Comparison of ENCODE assay signal across 10 mouse cellular contexts in the genomic region with DNA sequence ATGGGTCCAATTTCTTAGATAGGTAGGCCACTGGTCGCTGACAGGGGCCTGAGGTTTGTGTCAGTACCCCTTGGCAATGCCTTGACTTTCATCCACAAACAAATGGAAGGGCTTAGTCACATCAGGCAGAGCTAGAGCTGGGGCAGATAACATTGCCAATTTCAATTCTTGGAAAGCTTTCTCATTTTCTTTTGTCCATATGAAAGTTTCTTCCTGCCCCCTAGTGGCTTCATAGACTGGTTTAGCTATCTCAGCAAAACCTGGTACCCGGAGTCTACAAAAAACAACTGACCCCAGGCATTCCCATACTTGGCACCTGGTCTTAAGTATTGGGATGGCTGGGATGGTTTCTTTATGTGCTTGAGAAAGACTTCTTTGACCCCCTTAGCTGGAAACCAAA.
DNase-seq lines count a peak whose midpoint lies in the region; ATAC-seq and TF ChIP-seq lines count a peak whose summit lies in the region.
"Had no signal": no experiment of that assay in that cellular context is flagged by ENCODE, and none has a peak within 500 bp of the region (broad histone marks: within the 10 kb centered on the region; RNA-seq: fewer than 3 reads in every experiment).

No protein-coding gene starts in this region.

- H3K9ac ChIP-seq in kidney, postnatal 0 days (ENCODE audit: low read depth, low read length), result no peak overlapping the region
- H3K9ac ChIP-seq: limb, embryonic 15.5 days had no signal

- H3K27me3 ChIP-seq in kidney, postnatal 0 days (ENCODE audit: insufficient read depth, low read length), result no peaks in the 10 kb centered on the region
- H3K27me3 ChIP-seq: limb, embryonic 15.5 days had no signal

- no peak overlapping the region for H3K4me2 ChIP-seq in kidney, postnatal 0 days (ENCODE audit: low read length)
- H3K4me2 ChIP-seq: limb, embryonic 15.5 days had no signal

- H3K9me3 ChIP-seq in kidney, postnatal 0 days (replicated peaks; ENCODE audit: low read length), result no peaks in the 10 kb centered on the region
- H3K9me3 ChIP-seq: limb, embryonic 15.5 days had no signal

- WGBS in kidney, postnatal 0 days, result 44% methylated on average over 2 of the region's 2 CpGs

- DNase-seq in CD4-positive, CD25-positive, alpha-beta regulatory T cell, adult 2 months (ENCODE audit: low read depth, low spot score), result peak; percentile 17
- peak; percentile 81 for DNase-seq in kidney, postnatal 0 days (ENCODE audit: low spot score)
- DNase-seq in kidney, adult 18-20 months, result no peak
- DNase-seq in ZHBTc4 (ENCODE audit: low read depth, low spot score), result peak; percentile 44
- DNase-seq in layer of hippocampus, adult 9-11 months, result peak; percentile 20
- DNase-seq in gastrocnemius, postnatal 10 days, result no peak
- DNase-seq in ovary, postnatal 10 days (ENCODE audit: low spot score), result no peak

- no peak overlapping the region for H3K27ac ChIP-seq in kidney, postnatal 0 days
- H3K27ac ChIP-seq: limb, embryonic 15.5 days had no signal

- peak; percentile 67 for TF ChIP-seq CTCF in kidney, postnatal 0 days (IDR thresholded peaks at IDR 0.05; ENCODE audit: low read depth)

- no peak for ATAC-seq in CD4-positive, CD25-positive, alpha-beta regulatory T cell, adult 4 months
- ATAC-seq in kidney, postnatal 0 days (replicated peaks; ENCODE audit: low FRiP score, low read depth), result no peak

- H3K4me1 ChIP-seq in kidney, postnatal 0 days (replicated peaks; ENCODE audit: insufficient read depth, low read length), result no peaks in the 10 kb centered on the region
- H3K4me1 ChIP-seq: limb, embryonic 15.5 days had no signal

- no peak overlapping the region for H3K4me3 ChIP-seq in kidney, postnatal 0 days (replicated peaks; ENCODE audit: low read depth, low read length)
- H3K4me3 ChIP-seq: erythroblast, embryonic 14.5 days; limb, embryonic 15.5 days had no signal

- H3K36me3 ChIP-seq in kidney, postnatal 0 days (ENCODE audit: insufficient read depth, low read length), result no peaks in the 10 kb centered on the region
- H3K36me3 ChIP-seq: limb, embryonic 15.5 days had no signal

Comparison
In these comparisons a context has a peak if more than half of its experiments do, and no peak if none do; other contexts are left out.
1. DNase-seq: peak in CD4-positive, CD25-positive, alpha-beta regulatory T cell, adult 2 months (single experiment), kidney, postnatal 0 days (single experiment), ZHBTc4 (single experiment) and layer of hippocampus, adult 9-11 months (single experiment); none in kidney, adult 18-20 months (single experiment), gastrocnemius, postnatal 10 days (single experiment) and ovary, postnatal 10 days (single experiment).